Mouse (Mus musculus) fibroblast of lung, adult 2 months (primary cell): ENCODE results near the gene Tsks.

Experiments used
- DNase-seq: peaks from one replicate; pipeline ENCODE4 v3.0.0-alpha.2; 2011; ENCODE audit warnings: low read depth

Gene Tsks

GRCm38 (mm10) chr7:44978300-44978699 is 35.3 kb downstream of the Tsks start:
- DNase-seq: no peak

- DNase-seq: no peak
Observed at GRCm38 (mm10) chr7:44981539-44981938, 38.5 kb downstream of the Tsks start.

- DNase-seq: peak; percentile 49
Observed at GRCm38 (mm10) chr7:44983085-44983484, 40.1 kb downstream of the Tsks start.

- no peak for DNase-seq
Observed at GRCm38 (mm10) chr7:44983944-44984832, 41.2 kb downstream of the Tsks start.

GRCm38 (mm10) chr7:44984833-44985164 is 41.8 kb downstream of the Tsks start:
- DNase-seq: no peak

GRCm38 (mm10) chr7:44985595-44986191 is 42.7 kb downstream of the Tsks start:
- no peak for DNase-seq

- peak; percentile 100 for DNase-seq
Observed at GRCm38 (mm10) chr7:44986192-44986878, 43.3 kb downstream of the Tsks start, which contains the start of gene Prmt1. Gene Prmt1 (minus strand): TSS chr7:44986568.

GRCm38 (mm10) chr7:44986879-44987718 is 44.1 kb downstream of the Tsks start:
- DNase-seq: no peak

GRCm38 (mm10) chr7:44996672-44997071 is 53.7 kb downstream of the Tsks start:
- no peak for DNase-seq

- peak; percentile 95 for DNase-seq
Observed at GRCm38 (mm10) chr7:44997231-44997939, 54.4 kb downstream of the Tsks start, which contains the start of gene Irf3. Gene Irf3 (plus strand): TSS chr7:44997648.

GRCm38 (mm10) chr7:44997940-44998428 is 55.0 kb downstream of the Tsks start:
- no peak for DNase-seq

- no peak for DNase-seq
Observed at GRCm38 (mm10) chr7:44998501-44998955, 55.5 kb downstream of the Tsks start, which contains the start of gene Bcl2l12. Gene Bcl2l12 (minus strand): TSS chr7:44998712.

- no peak for DNase-seq
Observed at GRCm38 (mm10) chr7:44999753-45000152, 56.7 kb downstream of the Tsks start.

GRCm38 (mm10) chr7:45000539-45001114 is 57.6 kb downstream of the Tsks start:
- DNase-seq: no peak

- no peak for DNase-seq
Observed at GRCm38 (mm10) chr7:45002440-45002839, 59.4 kb downstream of the Tsks start.

- DNase-seq: no peak
Observed at GRCm38 (mm10) chr7:45004546-45004945, 61.5 kb downstream of the Tsks start.

- no peak for DNase-seq
Observed at GRCm38 (mm10) chr7:45005321-45005992, 62.5 kb downstream of the Tsks start.

GRCm38 (mm10) chr7:45006503-45006902 is 63.5 kb downstream of the Tsks start:
- no peak for DNase-seq

- no peak for DNase-seq
Observed at GRCm38 (mm10) chr7:45007141-45007540, 64.1 kb downstream of the Tsks start.
